Comparison of ENCODE assay signal across 15 mouse cellular contexts in genomic region chr6:50846740-50847516, GRCm38 (mm10).
A peak's percentile ranks its signal among the peaks of the same experiment; 100 is the strongest.
DNase-seq lines count a peak whose midpoint lies in the region; ATAC-seq lines count a peak whose summit lies in the region.
"Had no signal": no experiment of that assay in that cellular context is flagged by ENCODE, and none has a peak within 500 bp of the region (broad histone marks: within the 10 kb centered on the region; RNA-seq: fewer than 3 reads in every experiment).

No protein-coding gene starts in this region.

- no peaks in the 10 kb centered on the region for H3K36me3 ChIP-seq in forebrain, embryonic 10.5 days (replicated peaks)
- H3K36me3 ChIP-seq in forebrain, embryonic 12.5 days (replicated peaks), result no peaks in the 10 kb centered on the region
- no peaks in the 10 kb centered on the region for H3K36me3 ChIP-seq in embryonic facial prominence, embryonic 14.5 days (ENCODE audit: control insufficient read depth, insufficient read depth, low read length)
- no peaks in the 10 kb centered on the region for H3K36me3 ChIP-seq in hindbrain, embryonic 14.5 days (replicated peaks; ENCODE audit: control insufficient read depth, insufficient read depth)
- H3K36me3 ChIP-seq: intestine, embryonic 15.5 days; limb, embryonic 15.5 days had no signal

- H3K4me2 ChIP-seq in forebrain, embryonic 12.5 days, result no peak overlapping the region
- H3K4me2 ChIP-seq in embryonic facial prominence, embryonic 14.5 days (ENCODE audit: low read depth, low read length), result peak overlapping the region; percentile 6
- no peak overlapping the region for H3K4me2 ChIP-seq in hindbrain, embryonic 14.5 days (replicated peaks)
- H3K4me2 ChIP-seq: intestine, embryonic 15.5 days; limb, embryonic 15.5 days had no signal

- H3K9me3 ChIP-seq in forebrain, embryonic 10.5 days, result no peaks in the 10 kb centered on the region
- H3K9me3 ChIP-seq in forebrain, embryonic 12.5 days, result no peaks in the 10 kb centered on the region
- H3K9me3 ChIP-seq in embryonic facial prominence, embryonic 14.5 days (ENCODE audit: control insufficient read depth, low read length), result no peaks in the 10 kb centered on the region
- H3K9me3 ChIP-seq in hindbrain, embryonic 14.5 days (ENCODE audit: control insufficient read depth, low read length), result no peaks in the 10 kb centered on the region
- H3K9me3 ChIP-seq: intestine, embryonic 15.5 days; limb, embryonic 15.5 days had no signal

- no peaks in the 10 kb centered on the region for H3K4me1 ChIP-seq in forebrain, embryonic 10.5 days
- no peaks in the 10 kb centered on the region for H3K4me1 ChIP-seq in forebrain, embryonic 12.5 days
- peaks cover 24% of the 10 kb centered on the region for H3K4me1 ChIP-seq in embryonic facial prominence, embryonic 14.5 days (ENCODE audit: control insufficient read depth, insufficient read depth, low read length)
- H3K4me1 ChIP-seq in hindbrain, embryonic 14.5 days (replicated peaks; ENCODE audit: control insufficient read depth, insufficient read depth, low read length), result peaks cover 9% of the 10 kb centered on the region; the same call in 1 of the 2 replicates
- H3K4me1 ChIP-seq: intestine, embryonic 15.5 days had no signal

- 0 out of 2 replicates have a peak overlapping the region, but pooled peaks have one; percentile 5 for H3K27ac ChIP-seq in forebrain, embryonic 10.5 days
- no peak overlapping the region for H3K27ac ChIP-seq in forebrain, embryonic 12.5 days
- peak overlapping the region; percentile 85 for H3K27ac ChIP-seq in embryonic facial prominence, embryonic 14.5 days (replicated peaks; ENCODE audit: low read depth, low read length)
- H3K27ac ChIP-seq in hindbrain, embryonic 14.5 days, result peak overlapping the region; percentile 69; the same call in 1 of the 2 replicates
- H3K27ac ChIP-seq: gastrocnemius, adult 2 months; intestine, embryonic 15.5 days; kidney, postnatal 0 days; limb, embryonic 15.5 days had no signal

- ATAC-seq in forebrain, embryonic 12.5 days (ENCODE audit: low FRiP score), result no peak
- peak; percentile 41 for ATAC-seq in embryonic facial prominence, embryonic 14.5 days (ENCODE audit: low read depth)
- ATAC-seq in hindbrain, embryonic 14.5 days (ENCODE audit: low FRiP score), result peak; percentile 57; the same call in 1 of the 2 replicates
- ATAC-seq: intestine, embryonic 15.5 days had no signal

- H3K9ac ChIP-seq in forebrain, embryonic 12.5 days, result no peak overlapping the region
- peak overlapping the region; percentile 34; the same call in 1 of the 2 replicates for H3K9ac ChIP-seq in embryonic facial prominence, embryonic 14.5 days (ENCODE audit: low read depth, low read length)
- no peak overlapping the region for H3K9ac ChIP-seq in hindbrain, embryonic 14.5 days
- H3K9ac ChIP-seq: intestine, embryonic 15.5 days; limb, embryonic 15.5 days had no signal

- DNase-seq in forebrain, embryonic 10.5 days (ENCODE audit: extremely low spot score, low spot score), result no peak
- DNase-seq in NIH3T3 (ENCODE audit: low read depth), result peak; percentile 32
- peak; percentile 50 for DNase-seq in embryonic facial prominence, embryonic 14.5 days (ENCODE audit: low spot score)
- DNase-seq in hindbrain, embryonic 14.5 days (ENCODE audit: low spot score), result no peak
- DNase-seq in spleen, adult 12 weeks (ENCODE audit: low spot score), result no peak
- no peak for DNase-seq in urinary bladder, postnatal 10 days (ENCODE audit: low spot score)
- DNase-seq in c-Kit-positive CD71-positive TER-119-positive erythroid progenitor cells, embryonic 14.5 days (ENCODE audit: low spot score), result no peak
- DNase-seq: cerebellum, adult 2 months; gastrocnemius, adult 2 months; heart, postnatal 10 days; lung, adult 18-20 months had no signal

- 83% methylated on average over 18 of the region's 18 CpGs for WGBS in forebrain, embryonic 10.5 days
- WGBS in forebrain, embryonic 12.5 days, result 78% methylated on average over 18 of the region's 18 CpGs
- 41% methylated on average over 18 of the region's 18 CpGs for WGBS in embryonic facial prominence, embryonic 14.5 days
- WGBS in hindbrain, embryonic 14.5 days, result 59% methylated on average over 18 of the region's 18 CpGs

- no peaks in the 10 kb centered on the region for H3K27me3 ChIP-seq in forebrain, embryonic 10.5 days (ENCODE audit: poor library complexity, severe bottlenecking)
- no peaks in the 10 kb centered on the region for H3K27me3 ChIP-seq in forebrain, embryonic 12.5 days
- no peaks in the 10 kb centered on the region for H3K27me3 ChIP-seq in embryonic facial prominence, embryonic 14.5 days (replicated peaks; ENCODE audit: control insufficient read depth, insufficient read depth, low read length)
- no peaks in the 10 kb centered on the region for H3K27me3 ChIP-seq in hindbrain, embryonic 14.5 days (ENCODE audit: control insufficient read depth, insufficient read depth, low read length)
- H3K27me3 ChIP-seq: intestine, embryonic 15.5 days; limb, embryonic 15.5 days had no signal

- H3K4me3 ChIP-seq in forebrain, embryonic 10.5 days, result no peak overlapping the region
- no peak overlapping the region for H3K4me3 ChIP-seq in forebrain, embryonic 12.5 days (replicated peaks)
- H3K4me3 ChIP-seq in embryonic facial prominence, embryonic 14.5 days (ENCODE audit: low read depth, low read length), result no peak overlapping the region
- H3K4me3 ChIP-seq in hindbrain, embryonic 14.5 days (replicated peaks; ENCODE audit: low read length), result no peak overlapping the region
- H3K4me3 ChIP-seq: gastrocnemius, adult 2 months; intestine, embryonic 15.5 days; limb, embryonic 15.5 days had no signal

Comparison
In these comparisons a context has a peak if more than half of its experiments do, and no peak if none do; other contexts are left out.
1. DNase-seq: peak in NIH3T3 (single experiment) and embryonic facial prominence, embryonic 14.5 days (single experiment); none in forebrain, embryonic 10.5 days (single experiment), hindbrain, embryonic 14.5 days (single experiment), spleen, adult 12 weeks (single experiment), urinary bladder, postnatal 10 days (single experiment) and c-Kit-positive CD71-positive TER-119-positive erythroid progenitor cells, embryonic 14.5 days (single experiment).